Mouse (Mus musculus) heart, embryonic 15.5 days (tissue): ENCODE measurements around the gene Rad51d. TPM values are rescaled to one million over a fixed set of nuclear protein-coding genes. Genes with fewer than 3 reads are reported as not detected.

Experiments used
- ATAC-seq: fragments of 200-750 bp; cut with Nextera tagmentation; replicated peaks from 2 replicates; pipeline ENCODE4 v1.8.0; 2017; ENCODE audit warnings: low read depth, moderate TSS enrichment; ENCODE audit not compliant: insufficient number of reproducible peaks, insufficient read depth, low FRiP score
- H3K27ac ChIP-seq: fragments of 300-500 bp; sonication (generic); 2 replicates; pipeline ENCODE4 v1.5.1; 2015; ENCODE audit warnings: mild to moderate bottlenecking, inconsistent platforms
- H3K27me3 ChIP-seq: fragments of 300-500 bp; sonication (generic); 2 replicates; pipeline ENCODE4 v1.6.1; 2015; ENCODE audit warnings: inconsistent platforms
- H3K36me3 ChIP-seq: fragments of 300-500 bp; sonication (generic); 2 replicates; pipeline ENCODE4 v1.6.1; 2015; ENCODE audit warnings: mild to moderate bottlenecking, inconsistent platforms
- H3K4me1 ChIP-seq: fragments of 300-500 bp; sonication (generic); replicated peaks from 2 replicates; pipeline ENCODE4 v1.6.1; 2015; ENCODE audit warnings: inconsistent platforms
- H3K4me2 ChIP-seq: fragments of 300-500 bp; sonication (generic); 2 replicates; pipeline ENCODE4 v1.6.1; 2015; ENCODE audit warnings: inconsistent platforms, mild to moderate bottlenecking, moderate library complexity
- H3K4me3 ChIP-seq: fragments of 300-500 bp; sonication (generic); 2 replicates; pipeline ENCODE4 v1.5.1; 2015; ENCODE audit warnings: mild to moderate bottlenecking, inconsistent platforms
- H3K9ac ChIP-seq: fragments of 300-500 bp; sonication (generic); 2 replicates; pipeline ENCODE4 v1.6.1; 2015; ENCODE audit warnings: mild to moderate bottlenecking, inconsistent platforms
- H3K9me3 ChIP-seq: fragments of 300-500 bp; sonication (generic); replicated peaks from 2 replicates; pipeline ENCODE4 v1.6.1; 2016; ENCODE audit warnings: inconsistent platforms
- WGBS: fragments of 180-500 bp; shearing (Covaris S2); methylation state at CpG from one replicate; pipeline ENCODE4 v1.1.7; 2015; ENCODE audit warnings: mixed read lengths; 5-methylcytosine and 5-hydroxymethylcytosine counted together
- polyA plus RNA-seq: library from polyadenylated mRNA; unstranded; fragments of >200 nt; fragmentation: Nextera tagmentation; extraction: Ambion mirVana; gene quantifications from 2 replicates; pipeline ENCODE4 v1.2.1, GENCODE M21; 2015

Rad51d gene
- polyA plus RNA-seq, 1 experiment from 2014 or later: 11.9 TPM

GRCm38 (mm10) chr11:82891936-82892335, 1.5 kb upstream of the Rad51d start, which contains the start of gene Fndc8:
Fndc8 (plus strand) TSS chr11:82892124.
- H3K4me2 ChIP-seq: no peak within 1 kb of the TSS
- H3K9ac ChIP-seq: no peak within 1 kb of the TSS

GRCm38 (mm10) chr11:82889524-82890341, 681 bp downstream of the Rad51d start:
- H3K9me3 ChIP-seq: no peaks in the 10 kb centered on the region
- peak overlapping the region; percentile 84 for H3K4me3 ChIP-seq
- ATAC-seq: peak; percentile 25; the same call in 1 of the 2 replicates
- no peaks in the 10 kb centered on the region for H3K36me3 ChIP-seq
- peaks cover 16% of the 10 kb centered on the region for H3K4me1 ChIP-seq
- H3K27ac ChIP-seq: peak overlapping the region; percentile 73
- peaks cover 12% of the 10 kb centered on the region for H3K27me3 ChIP-seq
- WGBS: 5% methylated on average over 31 of the region's 31 CpGs
- H3K4me2 ChIP-seq: peak overlapping the region; percentile 95
- peak overlapping the region; percentile 78 for H3K9ac ChIP-seq

More at GRCm38 (mm10) chr11:82891936-82892335, 1.5 kb upstream of the Rad51d start, which contains the start of gene Fndc8:
- Histone ChIP-seq H3K36me3 (no peaks in the 10 kb centered on the region), H3K9me3 (no peaks in the 10 kb centered on the region), H3K4me1 (peaks cover 16% of the 10 kb centered on the region), H3K27ac (no peak within 1 kb of the TSS), H3K4me3 (no peak within 1 kb of the TSS), H3K27me3 (peaks cover 12% of the 10 kb centered on the region)
- WGBS: 46% methylated on average over 7 of the region's 7 CpGs
- ATAC-seq: no peak

- H3K27me3 ChIP-seq: peaks cover 12% of the 10 kb centered on the region
- 0 out of 2 replicates have a peak overlapping the region, but pooled peaks have one; percentile 2 for H3K4me3 ChIP-seq
- H3K27ac ChIP-seq: no peak overlapping the region
- no peak overlapping the region; the same call in 1 of the 2 replicates for H3K9ac ChIP-seq
- no peaks in the 10 kb centered on the region for H3K36me3 ChIP-seq
- no peak for ATAC-seq
- peak overlapping the region; percentile 95 for H3K4me2 ChIP-seq
- no peaks in the 10 kb centered on the region for H3K9me3 ChIP-seq
- peaks cover 16% of the 10 kb centered on the region for H3K4me1 ChIP-seq
- WGBS: 55% methylated on average over 10 of the region's 10 CpGs
These were observed 1.9 kb downstream of the Rad51d start for GRCm38 (mm10) chr11:82888491-82888946.

GRCm38 (mm10) chr11:82886559-82886958, 3.9 kb downstream of the Rad51d start:
- Histone ChIP-seq H3K27ac (no peak overlapping the region), H3K4me3 (no peak overlapping the region), H3K9ac (no peak overlapping the region), H3K4me2 (no peak overlapping the region), H3K36me3 (peaks cover 11% of the 10 kb centered on the region; the same call in 1 of the 2 replicates), H3K27me3 (peaks cover 3% of the 10 kb centered on the region), H3K9me3 (no peaks in the 10 kb centered on the region), H3K4me1 (peaks cover 16% of the 10 kb centered on the region)
- no peak for ATAC-seq
- 80% methylated on average over 3 of the region's 3 CpGs for WGBS

GRCm38 (mm10) chr11:82883180-82883579, 7.2 kb downstream of the Rad51d start:
- ATAC-seq: no peak
- 73% methylated on average over 8 of the region's 8 CpGs for WGBS

GRCm38 (mm10) chr11:82877726-82878344, 12.6 kb downstream of the Rad51d start:
- Histone ChIP-seq H3K36me3 (peaks cover 23% of the 10 kb centered on the region; the same call in 1 of the 2 replicates), H3K4me3 (no peak overlapping the region), H3K9me3 (no peaks in the 10 kb centered on the region), H3K27me3 (no peaks in the 10 kb centered on the region), H3K27ac (no peak overlapping the region), H3K4me1 (0 out of 2 replicates have a peak, but pooled peaks cover 3% of the 10 kb centered on the region), H3K9ac (no peak overlapping the region), H3K4me2 (no peak overlapping the region)
- WGBS: 78% methylated on average over 7 of the region's 7 CpGs
- ATAC-seq: no peak

More at GRCm38 (mm10) chr11:82883180-82883579, 7.2 kb downstream of the Rad51d start:
- Histone ChIP-seq H3K27me3 (no peaks in the 10 kb centered on the region), H3K9ac (no peak overlapping the region), H3K27ac (no peak overlapping the region), H3K9me3 (no peaks in the 10 kb centered on the region), H3K4me2 (no peak overlapping the region), H3K4me3 (no peak overlapping the region), H3K36me3 (peaks cover 24% of the 10 kb centered on the region; the same call in 1 of the 2 replicates), H3K4me1 (peaks cover under 1% of the 10 kb centered on the region; the same call in 1 of the 2 replicates)

- WGBS: 87% methylated on average over 5 of the region's 5 CpGs
- Histone ChIP-seq H3K4me1 (peaks cover 5% of the 10 kb centered on the region; the same call in 1 of the 2 replicates), H3K27ac (no peak overlapping the region), H3K9me3 (no peaks in the 10 kb centered on the region), H3K4me2 (no peak overlapping the region), H3K9ac (no peak overlapping the region), H3K36me3 (peaks cover 11% of the 10 kb centered on the region; the same call in 1 of the 2 replicates), H3K27me3 (no peaks in the 10 kb centered on the region), H3K4me3 (no peak overlapping the region)
- ATAC-seq: no peak
These were observed 14.8 kb downstream of the Rad51d start for GRCm38 (mm10) chr11:82875631-82876030.

- WGBS: 22% methylated on average over 5 of the region's 5 CpGs
- H3K9me3 ChIP-seq: no peaks in the 10 kb centered on the region
- H3K27me3 ChIP-seq: no peaks in the 10 kb centered on the region
- H3K4me3 ChIP-seq: no peak overlapping the region
- H3K4me1 ChIP-seq: peaks cover 12% of the 10 kb centered on the region
- ATAC-seq: no peak
- 0 out of 2 replicates have a peak overlapping the region, but pooled peaks have one; percentile 10 for H3K4me2 ChIP-seq
- H3K36me3 ChIP-seq: peaks cover 9% of the 10 kb centered on the region; the same call in 1 of the 2 replicates
- 0 out of 2 replicates have a peak overlapping the region, but pooled peaks have one; percentile 24 for H3K27ac ChIP-seq
- H3K9ac ChIP-seq: no peak overlapping the region
These were observed 15.5 kb downstream of the Rad51d start for GRCm38 (mm10) chr11:82874924-82875323.

- peak; percentile 93 for ATAC-seq
- Histone ChIP-seq H3K9ac (peak within 1 kb of the TSS; percentile 85), H3K4me3 (peak within 1 kb of the TSS; percentile 99), H3K4me2 (peak within 1 kb of the TSS; percentile 91), H3K36me3 (no peaks in the 10 kb centered on the region), H3K4me1 (peaks cover 16% of the 10 kb centered on the region), H3K27ac (peak within 1 kb of the TSS; percentile 69), H3K27me3 (no peaks in the 10 kb centered on the region), H3K9me3 (no peaks in the 10 kb centered on the region)
- WGBS: 1% methylated on average over 43 of the region's 43 CpGs
These were observed 19.4 kb downstream of the Rad51d start, which contains the start of gene Rffl for GRCm38 (mm10) chr11:82871031-82871446. Rffl (minus strand) TSS chr11:82871210.

GRCm38 (mm10) chr11:82870173-82871030, 20.0 kb downstream of the Rad51d start:
- 3% methylated on average over 36 of the region's 36 CpGs for WGBS
- Histone ChIP-seq H3K36me3 (no peaks in the 10 kb centered on the region), H3K4me3 (peak overlapping the region; percentile 99), H3K4me2 (peak overlapping the region; percentile 91), H3K27me3 (no peaks in the 10 kb centered on the region), H3K9ac (peak overlapping the region; percentile 85), H3K4me1 (peaks cover 16% of the 10 kb centered on the region), H3K9me3 (no peaks in the 10 kb centered on the region), H3K27ac (peak overlapping the region; percentile 69)
- peak; percentile 30 for ATAC-seq
